Comparison of ENCODE assay signal across 27 mouse cellular contexts in genomic region chr14:32141723-32142122, GRCm38 (mm10). TPM values are rescaled to one million over a fixed set of nuclear protein-coding genes. Genes with fewer than 3 reads are reported as not detected.
A peak's percentile ranks its signal among the peaks of the same experiment; 100 is the strongest.
DNase-seq lines count a peak whose midpoint lies in the region; ATAC-seq and TF ChIP-seq lines count a peak whose summit lies in the region.
"Had no signal": no experiment of that assay in that cellular context is flagged by ENCODE, and none has a peak within 500 bp of the region (broad histone marks: within the 10 kb centered on the region; RNA-seq: fewer than 3 reads in every experiment).

Msmb (plus strand) TSS chr14:32142023.

- peak within 1 kb of the TSS; percentile 6; the same call in 1 of the 2 replicates for H3K9ac ChIP-seq in liver, embryonic 12.5 days
- no peak within 1 kb of the TSS for H3K9ac ChIP-seq in liver, embryonic 11.5 days (ENCODE audit: low read depth, low read length)
- no peak within 1 kb of the TSS for H3K9ac ChIP-seq in liver, embryonic 13.5 days
- no peak within 1 kb of the TSS for H3K9ac ChIP-seq in liver, postnatal 0 days (replicated peaks)

- no peak for TF ChIP-seq EP300 in liver, postnatal 0 days (IDR thresholded peaks at IDR 0.05; ENCODE audit: low read depth)

- H3K4me2 ChIP-seq in liver, embryonic 12.5 days: no peak within 1 kb of the TSS
- no peak within 1 kb of the TSS for H3K4me2 ChIP-seq in liver, embryonic 11.5 days
- no peak within 1 kb of the TSS for H3K4me2 ChIP-seq in liver, embryonic 13.5 days
- no peak within 1 kb of the TSS for H3K4me2 ChIP-seq in liver, postnatal 0 days (ENCODE audit: low read depth, low read length)

- no peaks in the 10 kb centered on the region for H3K9me3 ChIP-seq in liver, embryonic 12.5 days (replicated peaks)
- no peaks in the 10 kb centered on the region for H3K9me3 ChIP-seq in liver, embryonic 11.5 days (ENCODE audit: control insufficient read depth, low read length)
- H3K9me3 ChIP-seq in liver, embryonic 13.5 days (replicated peaks): no peaks in the 10 kb centered on the region
- H3K9me3 ChIP-seq in liver, postnatal 0 days (ENCODE audit: low read length): no peaks in the 10 kb centered on the region
- no peaks in the 10 kb centered on the region for H3K9me3 ChIP-seq in megakaryocyte, embryonic 14.5 days
- H3K9me3 ChIP-seq: G1E had no signal

- H3K27me3 ChIP-seq in liver, embryonic 12.5 days (replicated peaks): no peaks in the 10 kb centered on the region
- no peaks in the 10 kb centered on the region for H3K27me3 ChIP-seq in liver, embryonic 11.5 days (replicated peaks; ENCODE audit: control insufficient read depth, insufficient read depth, low read length)
- H3K27me3 ChIP-seq in liver, embryonic 13.5 days: no peaks in the 10 kb centered on the region
- H3K27me3 ChIP-seq in liver, postnatal 0 days (ENCODE audit: insufficient read depth, low read length): no peaks in the 10 kb centered on the region
- H3K27me3 ChIP-seq in megakaryocyte, embryonic 14.5 days (replicated peaks): no peaks in the 10 kb centered on the region
- H3K27me3 ChIP-seq: CH12.LX had no signal

- DNase-seq in liver, embryonic 11.5 days (ENCODE audit: low spot score): no peak
- no peak for DNase-seq in liver, embryonic 13.5 days
- DNase-seq in liver, postnatal 0 days: no peak
- DNase-seq: adrenal gland, adult 2 months; adrenal gland, adult 8-10 months; adrenal gland, postnatal 10 days; adrenal gland, postnatal 14 days; adrenal gland, postnatal 25 days; adrenal gland, postnatal 36 days; B cell, adult 2 months; cerebellum, adult 11 months; cerebellum, adult 11-12 months; cerebellum, adult 18-20 months had no signal

- ATAC-seq in liver, embryonic 12.5 days: no peak
- no peak for ATAC-seq in liver, embryonic 11.5 days (replicated peaks; ENCODE audit: low FRiP score)
- ATAC-seq in liver, embryonic 13.5 days (ENCODE audit: low read depth): no peak
- no peak for ATAC-seq in liver, postnatal 0 days
- ATAC-seq in megakaryocyte, adult 5-6 weeks (ENCODE audit: poor library complexity, severe bottlenecking): no peak
- ATAC-seq: activated CD4-positive, CD25-positive, alpha-beta regulatory T cell, adult 4 months; CD4-positive, CD25-positive, alpha-beta regulatory T cell, adult 4 months; Patski had no signal

- no peak within 1 kb of the TSS for H3K4me3 ChIP-seq in liver, embryonic 12.5 days
- no peak within 1 kb of the TSS for H3K4me3 ChIP-seq in liver, embryonic 11.5 days (ENCODE audit: low read depth, low read length)
- H3K4me3 ChIP-seq in liver, embryonic 13.5 days (replicated peaks): no peak within 1 kb of the TSS
- H3K4me3 ChIP-seq in liver, postnatal 0 days (ENCODE audit: low read depth, low read length): no peak within 1 kb of the TSS
- H3K4me3 ChIP-seq in megakaryocyte, embryonic 14.5 days (replicated peaks): peak within 1 kb of the TSS; percentile 59

- no peaks in the 10 kb centered on the region for H3K36me3 ChIP-seq in liver, embryonic 12.5 days
- no peaks in the 10 kb centered on the region for H3K36me3 ChIP-seq in liver, embryonic 11.5 days (ENCODE audit: control insufficient read depth, insufficient read depth, low read length)
- H3K36me3 ChIP-seq in liver, embryonic 13.5 days: no peaks in the 10 kb centered on the region
- H3K36me3 ChIP-seq in liver, postnatal 0 days (replicated peaks; ENCODE audit: insufficient read depth, low read length): no peaks in the 10 kb centered on the region
- peaks cover 3% of the 10 kb centered on the region for H3K36me3 ChIP-seq in megakaryocyte, embryonic 14.5 days (replicated peaks; ENCODE audit: low read length)
- H3K36me3 ChIP-seq: G1E had no signal

- H3K4me1 ChIP-seq in liver, embryonic 12.5 days: peaks cover 49% of the 10 kb centered on the region
- peaks cover 6% of the 10 kb centered on the region for H3K4me1 ChIP-seq in liver, embryonic 11.5 days (replicated peaks; ENCODE audit: control insufficient read depth, insufficient read depth, low read length)
- H3K4me1 ChIP-seq in liver, embryonic 13.5 days (replicated peaks): peaks cover 46% of the 10 kb centered on the region
- no peaks in the 10 kb centered on the region; the same call in 1 of the 2 replicates for H3K4me1 ChIP-seq in liver, postnatal 0 days (ENCODE audit: insufficient read depth)
- peaks cover 82% of the 10 kb centered on the region for H3K4me1 ChIP-seq in megakaryocyte, embryonic 14.5 days

- peak within 1 kb of the TSS; percentile 0; the same call in 1 of the 2 replicates for H3K27ac ChIP-seq in liver, embryonic 12.5 days
- H3K27ac ChIP-seq in liver, embryonic 11.5 days (ENCODE audit: low read depth, low read length): no peak within 1 kb of the TSS
- peak within 1 kb of the TSS; percentile 24; the same call in 1 of the 2 replicates for H3K27ac ChIP-seq in liver, embryonic 13.5 days
- no peak within 1 kb of the TSS for H3K27ac ChIP-seq in liver, postnatal 0 days (ENCODE audit: low read depth)

- no peak for TF ChIP-seq CTCF in liver, postnatal 0 days (IDR thresholded peaks at IDR 0.05; ENCODE audit: low read depth)

- 83% methylated on average over 5 of the region's 5 CpGs for WGBS in liver, embryonic 12.5 days (ENCODE audit: insufficient replicate concordance)
- WGBS in liver, embryonic 11.5 days: 84% methylated on average over 5 of the region's 5 CpGs
- WGBS in liver, embryonic 13.5 days (ENCODE audit: insufficient replicate concordance): 75% methylated on average over 5 of the region's 5 CpGs
- 85% methylated on average over 5 of the region's 5 CpGs for WGBS in liver, postnatal 0 days (ENCODE audit: insufficient replicate concordance)

RNA-seq across cellular contexts. Expression of gene Msmb, which starts in this region (rescaled TPM):
- polyA plus RNA-seq in liver, embryonic 12.5 days (2016; fragmentation: Nextera tagmentation; extraction: Ambion mirVana): 0.36 and 0.50 TPM in 2 replicates
- polyA plus RNA-seq in liver, embryonic 11.5 days (2014; fragmentation: Nextera tagmentation; extraction: Ambion mirVana): 0.38 TPM in 1 of 2 replicates, not detected in the other
- polyA plus RNA-seq in liver, embryonic 13.5 days (2015; fragmentation: Nextera tagmentation; extraction: Ambion mirVana): 0.33 and 0.45 TPM in 2 replicates
- 0.22 and 0.44 TPM in 2 replicates for polyA plus RNA-seq in liver, postnatal 0 days (2015; fragmentation: Nextera tagmentation; extraction: Ambion mirVana)
- not detected in 2 replicates for polyA plus RNA-seq in megakaryocyte, embryonic 14.5 days (2012; ENCODE audit: insufficient read depth, low replicate concordance)
- total RNA-seq in megakaryocyte, adult 5-6 weeks (2015): not detected in 2 replicates
- total RNA-seq in megakaryocyte, adult 5-6 weeks (2017): not detected in 2 replicates
- total RNA-seq: adrenal gland, adult 18-20 months; adrenal gland, adult 2 months; adrenal gland, adult 8-10 months; adrenal gland, postnatal 10 days; adrenal gland, postnatal 14 days; adrenal gland, postnatal 25 days; adrenal gland, postnatal 36 days; adrenal gland, postnatal 4 days; CH12.LX; ES-E14; MEL had no signal
- polyA plus RNA-seq: adrenal gland, adult 2 months; brain, embryonic 14.5 days; C2C12; CD4-positive, CD25-positive, alpha-beta regulatory T cell, adult 4 months; G1E; Patski had no signal

Comparison
In these comparisons a context has a peak if more than half of its experiments do, and no peak if none do; other contexts are left out.
1. H3K27ac ChIP-seq: peak in liver, embryonic 12.5 days (single experiment) and liver, embryonic 13.5 days (single experiment); none in liver, embryonic 11.5 days (single experiment) and liver, postnatal 0 days (single experiment).